Mouse (Mus musculus) limb, embryonic 14.5 days (tissue): Measurements from ENCODE around the gene Arhgef6. TPM values are rescaled to one million over a fixed set of nuclear protein-coding genes. Genes with fewer than 3 reads are reported as not detected.

Experiments
- ATAC-seq: fragments of 200-750 bp; cut with Nextera tagmentation; 2 replicates; pipeline ENCODE4 v1.8.0; 2017; ENCODE audit warnings: low read depth, moderate number of reproducible peaks, moderate TSS enrichment; ENCODE audit not compliant: low FRiP score
- DNase-seq: peaks from one replicate; pipeline ENCODE4 v3.0.0-alpha.2; 2015; ENCODE audit warnings: low spot score
- H3K27ac ChIP-seq: fragments of 300-500 bp; sonication (generic); replicated peaks from 2 replicates; pipeline ENCODE4 v1.5.1; 2014; ENCODE audit warnings: low read depth, mild to moderate bottlenecking, low read length, moderate library complexity, mixed read lengths
- H3K27me3 ChIP-seq: fragments of 300-500 bp; sonication (generic); 2 replicates; pipeline ENCODE4 v1.6.1; 2014; ENCODE audit warnings: low read length, mixed read lengths; ENCODE audit not compliant: control insufficient read depth, insufficient read depth
- H3K36me3 ChIP-seq: fragments of 300-500 bp; sonication (generic); 2 replicates; pipeline ENCODE4 v1.6.1; 2014; ENCODE audit warnings: mild to moderate bottlenecking, low read length, moderate library complexity, mixed read lengths; ENCODE audit not compliant: control insufficient read depth, insufficient read depth
- H3K4me1 ChIP-seq: fragments of 300-500 bp; sonication (generic); 2 replicates; pipeline ENCODE4 v1.6.1; 2014; ENCODE audit warnings: antibody characterized with exemption, low read length, mixed read lengths; ENCODE audit not compliant: control insufficient read depth, insufficient read depth
- H3K4me2 ChIP-seq: fragments of 300-500 bp; sonication (generic); replicated peaks from 2 replicates; pipeline ENCODE4 v1.6.1; 2014; ENCODE audit warnings: low read depth, mild to moderate bottlenecking, low read length, moderate library complexity; ENCODE audit not compliant: severe bottlenecking
- H3K4me3 ChIP-seq: fragments of 300-500 bp; sonication (generic); replicated peaks from 2 replicates; pipeline ENCODE4 v1.5.1; 2014; ENCODE audit warnings: low read length
- H3K9ac ChIP-seq: fragments of 300-500 bp; sonication (generic); 2 replicates; pipeline ENCODE4 v1.6.1; 2014; ENCODE audit warnings: mild to moderate bottlenecking, low read depth, low read length, moderate library complexity; ENCODE audit not compliant: severe bottlenecking
- H3K9me3 ChIP-seq: fragments of 300-500 bp; sonication (generic); 2 replicates; pipeline ENCODE4 v1.6.1; 2016; ENCODE audit warnings: low read length; ENCODE audit not compliant: control insufficient read depth
- POLR2A ChIP-seq: fragments of 200-500 bp; IDR thresholded peaks from 2 replicates; pipeline ENCODE4 v1.8.0; 2012; ENCODE audit warnings: inconsistent platforms, mild to moderate bottlenecking, moderate library complexity, borderline replicate concordance; ENCODE audit not compliant: insufficient read depth, insufficient read length; ENCODE audit errors: extremely low read depth
- WGBS: fragments of 180-500 bp; shearing (Covaris S2); extraction: QIAGEN DNeasy Blood & Tissue Kit; methylation state at CpG from one replicate; pipeline ENCODE4 v1.1.7; 2014; 5-methylcytosine and 5-hydroxymethylcytosine counted together
- polyA plus RNA-seq, 2 experiments: library from polyadenylated mRNA; depleted of rRNA in 1 of 2; stranded (reverse) in 1 of 2; unstranded in 1 of 2; fragments of >200 nt; fragmentation: Nextera tagmentation in 1 of 2; extraction: Ambion mirVana in 1 of 2; gene quantifications; 2 replicates each; pipeline versions ENCODE4 v1.2.1 to v1.2.3; 2012 to 2014

Gene Arhgef6
- polyA plus RNA-seq, 2 experiments, result 14.9 to 17.0 TPM

GRCm38 (mm10) chrX:57198036-57198435, 140.5 kb downstream of the Arhgef6 start:
- DNase-seq (no peak), ATAC-seq (no peak)
- Histone ChIP-seq H3K27me3 (no peaks in the 10 kb centered on the region), H3K27ac (no peak overlapping the region), H3K4me3 (no peak overlapping the region), H3K4me1 (no peaks in the 10 kb centered on the region), H3K9me3 (no peaks in the 10 kb centered on the region), H3K36me3 (no peaks in the 10 kb centered on the region), H3K9ac (no peak overlapping the region), H3K4me2 (no peak overlapping the region)
- TF ChIP-seq POLR2A, result no peak
- 32% methylated on average over 2 of the region's 2 CpGs for WGBS

GRCm38 (mm10) chrX:57196319-57196718, 142.2 kb downstream of the Arhgef6 start:
- 83% methylated on average over 9 of the region's 9 CpGs for WGBS
- H3K9me3 ChIP-seq, result no peaks in the 10 kb centered on the region
- no peaks in the 10 kb centered on the region for H3K4me1 ChIP-seq

GRCm38 (mm10) chrX:57189335-57189734, 149.2 kb downstream of the Arhgef6 start:
- Histone ChIP-seq H3K27ac (no peak overlapping the region), H3K9ac (no peak overlapping the region), H3K4me3 (no peak overlapping the region), H3K4me2 (no peak overlapping the region), H3K27me3 (no peaks in the 10 kb centered on the region), H3K4me1 (no peaks in the 10 kb centered on the region), H3K36me3 (no peaks in the 10 kb centered on the region), H3K9me3 (no peaks in the 10 kb centered on the region)
- no peak for TF ChIP-seq POLR2A
- 71% methylated on average over 5 of the region's 5 CpGs for WGBS
- no peak for ATAC-seq
- DNase-seq, result no peak

More at GRCm38 (mm10) chrX:57196319-57196718, 142.2 kb downstream of the Arhgef6 start:
- no peaks in the 10 kb centered on the region for H3K27me3 ChIP-seq
- no peak overlapping the region for H3K9ac ChIP-seq
- no peak for ATAC-seq
- DNase-seq, result no peak
- no peak overlapping the region for H3K4me2 ChIP-seq
- no peak overlapping the region for H3K4me3 ChIP-seq
- no peaks in the 10 kb centered on the region for H3K36me3 ChIP-seq
- no peak overlapping the region for H3K27ac ChIP-seq
- TF ChIP-seq POLR2A, result no peak

- Histone ChIP-seq H3K9me3 (no peaks in the 10 kb centered on the region), H3K27me3 (no peaks in the 10 kb centered on the region), H3K4me1 (no peaks in the 10 kb centered on the region), H3K36me3 (no peaks in the 10 kb centered on the region), H3K9ac (no peak overlapping the region), H3K27ac (no peak overlapping the region), H3K4me2 (no peak overlapping the region), H3K4me3 (no peak overlapping the region)
- 80% methylated on average over 8 of the region's 8 CpGs for WGBS
- ATAC-seq (no peak), DNase-seq (no peak)
- no peak for TF ChIP-seq POLR2A
These were observed 151.2 kb downstream of the Arhgef6 start for GRCm38 (mm10) chrX:57187301-57187700.

- H3K27me3 ChIP-seq, result no peaks in the 10 kb centered on the region
- H3K9me3 ChIP-seq, result no peaks in the 10 kb centered on the region
- no peaks in the 10 kb centered on the region for H3K4me1 ChIP-seq
- H3K36me3 ChIP-seq, result no peaks in the 10 kb centered on the region
- no peak overlapping the region for H3K9ac ChIP-seq
- no peak overlapping the region for H3K4me2 ChIP-seq
- DNase-seq (no peak), ATAC-seq (no peak)
- 88% methylated on average over 3 of the region's 3 CpGs for whole genome bisulfite sequencing
- H3K4me3 ChIP-seq, result no peak overlapping the region
- no peak overlapping the region for H3K27ac ChIP-seq
- TF ChIP-seq POLR2A, result no peak
These were observed 155.2 kb downstream of the Arhgef6 start for GRCm38 (mm10) chrX:57183359-57183758.

- Histone ChIP-seq H3K9me3 (no peaks in the 10 kb centered on the region), H3K27me3 (no peaks in the 10 kb centered on the region), H3K4me1 (no peaks in the 10 kb centered on the region), H3K4me2 (no peak overlapping the region), H3K4me3 (no peak overlapping the region), H3K9ac (no peak overlapping the region), H3K36me3 (no peaks in the 10 kb centered on the region), H3K27ac (no peak overlapping the region)
- WGBS, result 75% methylated on average over 2 of the region's 2 CpGs
- TF ChIP-seq POLR2A, result no peak
- no peak for ATAC-seq
- no peak for DNase-seq
These were observed 156.1 kb downstream of the Arhgef6 start for GRCm38 (mm10) chrX:57182470-57182869.

Other genes starting within 250 kb of the Arhgef6 start
- gene Cd40lg, start 126.6 kb downstream of the Arhgef6 start, polyA plus RNA-seq (2012; rRNA removed), result not detected in 2 replicates
- gene Cd40lg, start 126.6 kb downstream of the Arhgef6 start, polyA plus RNA-seq (2014; fragmentation: Nextera tagmentation; extraction: Ambion mirVana), result not detected in 2 replicates
- gene Rbmx, start 54.3 kb upstream of the Arhgef6 start, polyA plus RNA-seq (2012; rRNA removed), result 111 and 149 TPM in 2 replicates
- gene Rbmx, start 54.3 kb upstream of the Arhgef6 start, polyA plus RNA-seq (2014; fragmentation: Nextera tagmentation; extraction: Ambion mirVana), result 127 and 141 TPM in 2 replicates
- not detected in 2 replicates for gene Gm364, start 70.4 kb upstream of the Arhgef6 start, polyA plus RNA-seq (2012; rRNA removed)
- gene Gm364, start 70.4 kb upstream of the Arhgef6 start, polyA plus RNA-seq (2014; fragmentation: Nextera tagmentation; extraction: Ambion mirVana), result 0.08 TPM in 1 of 2 replicates, not detected in the other
- gene Gpr101, start 165.0 kb upstream of the Arhgef6 start, polyA plus RNA-seq (2012; rRNA removed), result 0.01 and 0.03 TPM in 2 replicates
- gene Gpr101, start 165.0 kb upstream of the Arhgef6 start, polyA plus RNA-seq (2014; fragmentation: Nextera tagmentation; extraction: Ambion mirVana), result not detected in 2 replicates